Mouse (Mus musculus) G1E (cell line): ENCODE data around the gene Prdx2.

Source experiments
- CTCF ChIP-seq: IDR thresholded peaks from 2 replicates; pipeline ENCODE4 v1.5.1; 2012; ENCODE audit warnings: low read depth, low read length, inconsistent platforms, mixed read lengths
- GATA1 ChIP-seq: IDR thresholded peaks from 2 replicates; pipeline ENCODE4 v1.6.1; 2012; ENCODE audit warnings: borderline replicate concordance, low read length, inconsistent platforms, mixed read lengths
- GATA2 ChIP-seq: IDR thresholded peaks from 2 replicates; pipeline ENCODE4 v1.6.1; 2012; ENCODE audit warnings: low read depth, low read length, inconsistent platforms, borderline replicate concordance
- POLR2AphosphoS5 ChIP-seq: IDR thresholded peaks from 2 replicates; pipeline ENCODE4 v1.6.1; 2012; ENCODE audit warnings: low read depth, low read length, inconsistent platforms; ENCODE audit not compliant: insufficient replicate concordance

DNA sequence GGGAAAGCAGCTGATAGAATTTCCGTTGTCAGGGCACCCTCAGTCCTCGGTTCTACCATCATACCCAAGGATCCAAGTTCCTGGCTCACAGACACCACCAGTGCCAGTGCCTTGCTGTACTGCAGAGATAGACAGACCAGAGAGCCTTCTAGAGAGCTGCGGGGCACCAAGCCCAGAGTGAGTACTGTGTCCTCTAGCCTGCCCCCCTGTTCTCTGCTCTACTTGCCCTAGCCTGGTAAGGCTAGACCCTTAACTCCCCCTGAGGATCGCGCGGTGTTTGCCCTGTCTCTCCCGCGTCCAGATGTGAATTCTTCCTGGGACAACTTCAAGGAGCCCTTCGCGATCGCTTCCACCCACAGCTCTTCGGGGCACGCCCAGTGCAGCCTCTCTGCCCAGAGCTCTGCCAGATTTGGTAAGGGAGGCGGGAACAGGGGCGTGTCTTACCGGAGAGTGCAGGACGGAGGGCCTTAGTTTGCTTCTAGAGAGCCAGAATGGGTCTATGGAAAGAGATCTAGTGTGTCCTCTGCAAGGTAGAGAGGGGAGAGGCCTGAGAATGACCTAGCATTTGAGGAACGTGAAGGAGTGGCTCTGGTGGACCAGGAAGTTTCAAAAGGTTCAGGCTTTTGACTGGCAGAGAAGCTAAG lies 16.7 kb upstream of the Prdx2 start:
- TF ChIP-seq CTCF (no peak), POLR2AphosphoS5 (no peak), GATA1 (no peak), GATA2 (no peak)
